Mouse (Mus musculus): ENCODE measurements around the gene 2510039O18Rik.

GRCm38 (mm10) chr4:147962781-147963180, 22.1 kb downstream of the 2510039O18Rik start:
- no peak for TF ChIP-seq CTCF (conservative IDR thresholded peaks at IDR 0.05 in 1 of 2, IDR thresholded peaks at IDR 0.05 in 1 of 2; ENCODE audit: low read depth in 2 of 2, low read length in 2 of 2)
- no peak for TF ChIP-seq POLR2A (IDR thresholded peaks at IDR 0.05; ENCODE audit: low read depth, low read length)
- no peak for TF ChIP-seq SMC3 (IDR thresholded peaks at IDR 0.05; ENCODE audit: low read depth, low read length)
- TF ChIP-seq GABPA (IDR thresholded peaks at IDR 0.05; ENCODE audit: insufficient replicate concordance, low read depth, low read length) = no peak
- no peak for TF ChIP-seq CHD2 (IDR thresholded peaks at IDR 0.05; ENCODE audit: low read length)

Measured in CH12.LX (cell line).